Mouse (Mus musculus) limb, embryonic 13.5 days (tissue): ENCODE measurements around the gene Zfp322a. TPM values are rescaled to one million over a fixed set of nuclear protein-coding genes. Genes with fewer than 3 reads are reported as not detected.
"Not testable (repeated sequence)": the region's sequence is repeated elsewhere in the genome, so short reads cannot be mapped to it uniquely, and the experiment has no call there.

Experiments
- ATAC-seq: fragments of 200-750 bp; cut with Nextera tagmentation; 2 replicates; pipeline ENCODE4 v1.8.0; 2017; ENCODE audit warnings: low read depth, moderate number of reproducible peaks, moderate TSS enrichment; ENCODE audit not compliant: low FRiP score
- H3K27ac ChIP-seq: fragments of 300-500 bp; sonication (generic); 2 replicates; pipeline ENCODE4 v1.5.1; 2015; ENCODE audit warnings: inconsistent platforms, mild to moderate bottlenecking, moderate library complexity
- H3K27me3 ChIP-seq: fragments of 300-500 bp; sonication (generic); 2 replicates; pipeline ENCODE4 v1.6.1; 2015; ENCODE audit warnings: mild to moderate bottlenecking, inconsistent platforms
- H3K36me3 ChIP-seq: fragments of 300-500 bp; sonication (generic); 2 replicates; pipeline ENCODE4 v1.6.1; 2015; ENCODE audit warnings: inconsistent platforms, mild to moderate bottlenecking, moderate library complexity
- H3K4me1 ChIP-seq: fragments of 300-500 bp; sonication (generic); 2 replicates; pipeline ENCODE4 v1.6.1; 2015; ENCODE audit warnings: inconsistent platforms
- H3K4me2 ChIP-seq: fragments of 300-500 bp; sonication (generic); replicated peaks from 2 replicates; pipeline ENCODE4 v1.6.1; 2015; ENCODE audit warnings: inconsistent platforms, mild to moderate bottlenecking, moderate library complexity
- H3K4me3 ChIP-seq: fragments of 300-500 bp; sonication (generic); 2 replicates; pipeline ENCODE4 v1.5.1; 2015; ENCODE audit warnings: moderate library complexity, mild to moderate bottlenecking, inconsistent platforms
- H3K9ac ChIP-seq: fragments of 300-500 bp; sonication (generic); 2 replicates; pipeline ENCODE4 v1.6.1; 2015; ENCODE audit warnings: mild to moderate bottlenecking, inconsistent platforms
- H3K9me3 ChIP-seq: fragments of 300-500 bp; sonication (generic); 2 replicates; pipeline ENCODE4 v1.6.1; 2016; ENCODE audit warnings: inconsistent platforms
- WGBS: fragments of 180-500 bp; shearing (Covaris S2); methylation state at CpG from one replicate; pipeline ENCODE4 v1.1.7; 2015; 5-methylcytosine and 5-hydroxymethylcytosine counted together
- polyA plus RNA-seq: library from polyadenylated mRNA; unstranded; fragments of >200 nt; fragmentation: Nextera tagmentation; extraction: Ambion mirVana; gene quantifications from 2 replicates; pipeline ENCODE4 v1.2.1, GENCODE M21; 2015

Zfp322a gene
- polyA plus RNA-seq, result 65.0 and 70.3 TPM in 2 replicates

GRCm38 (mm10) chr13:23368583-23369420, at the start of gene Zfp322a:
Gene Zfp322a (minus strand): TSS chr13:23369208.
- Histone ChIP-seq H3K9me3 (no peaks in the 10 kb centered on the region), H3K9ac (peak within 1 kb of the TSS; percentile 85), H3K36me3 (peaks cover 12% of the 10 kb centered on the region; the same call in 1 of the 2 replicates), H3K27me3 (no peaks in the 10 kb centered on the region), H3K4me2 (peak within 1 kb of the TSS; percentile 80), H3K4me1 (peaks cover 30% of the 10 kb centered on the region), H3K27ac (peak within 1 kb of the TSS; percentile 94), H3K4me3 (peak within 1 kb of the TSS; percentile 75)
- WGBS, result under 1% methylated on average over 55 of the region's 55 CpGs
- peak; percentile 100 for ATAC-seq

- Histone ChIP-seq H3K36me3 (peaks cover 2% of the 10 kb centered on the region; the same call in 1 of the 2 replicates), H3K4me3 (peak overlapping the region; percentile 40), H3K9ac (0 out of 2 replicates have a peak overlapping the region, but pooled peaks have one; percentile 14), H3K9me3 (no peaks in the 10 kb centered on the region), H3K27me3 (peaks cover 36% of the 10 kb centered on the region), H3K4me2 (peak overlapping the region; percentile 65), H3K4me1 (peaks cover 9% of the 10 kb centered on the region), H3K27ac (no peak overlapping the region)
- ATAC-seq, result peak; percentile 15; the same call in 1 of the 2 replicates
- WGBS, result 3% methylated on average over 28 of the region's 28 CpGs
Observed at GRCm38 (mm10) chr13:23412630-23413521, 43.9 kb upstream of the Zfp322a start.

- H3K27ac ChIP-seq, result no peak overlapping the region
- peaks cover 9% of the 10 kb centered on the region for H3K4me1 ChIP-seq
- no peak for ATAC-seq
- H3K27me3 ChIP-seq, result peaks cover 36% of the 10 kb centered on the region
- H3K4me2 ChIP-seq, result peak overlapping the region; percentile 65
- no peaks in the 10 kb centered on the region for H3K36me3 ChIP-seq
- no peaks in the 10 kb centered on the region for H3K9me3 ChIP-seq
- peak overlapping the region; percentile 40 for H3K4me3 ChIP-seq
- H3K9ac ChIP-seq, result 0 out of 2 replicates have a peak overlapping the region, but pooled peaks have one; percentile 14
- under 1% methylated on average over 20 of the region's 20 CpGs for WGBS
Observed at GRCm38 (mm10) chr13:23412211-23412629, 43.2 kb upstream of the Zfp322a start.

- peaks cover 9% of the 10 kb centered on the region for H3K4me1 ChIP-seq
- peak overlapping the region; percentile 40 for H3K4me3 ChIP-seq
- WGBS, result 4% methylated on average over 29 of the region's 29 CpGs
- peak overlapping the region; percentile 65 for H3K4me2 ChIP-seq
- no peak for ATAC-seq
- no peak overlapping the region for H3K27ac ChIP-seq
- no peaks in the 10 kb centered on the region for H3K9me3 ChIP-seq
- 0 out of 2 replicates have a peak overlapping the region, but pooled peaks have one; percentile 14 for H3K9ac ChIP-seq
- H3K27me3 ChIP-seq, result peaks cover 38% of the 10 kb centered on the region
- H3K36me3 ChIP-seq, result no peaks in the 10 kb centered on the region
Observed at GRCm38 (mm10) chr13:23411311-23412210, 42.6 kb upstream of the Zfp322a start.

GRCm38 (mm10) chr13:23410632-23411031, 41.6 kb upstream of the Zfp322a start:
- H3K4me1 ChIP-seq, result peaks cover 9% of the 10 kb centered on the region
- H3K27ac ChIP-seq, result no peak overlapping the region
- no peak overlapping the region for H3K4me2 ChIP-seq
- no peak for ATAC-seq
- no peak overlapping the region for H3K9ac ChIP-seq
- WGBS, result 71% methylated on average over 9 of the region's 9 CpGs
- H3K27me3 ChIP-seq, result peaks cover 38% of the 10 kb centered on the region
- no peaks in the 10 kb centered on the region for H3K36me3 ChIP-seq
- H3K9me3 ChIP-seq, result no peaks in the 10 kb centered on the region
- H3K4me3 ChIP-seq, result no peak overlapping the region

- WGBS, result 11% methylated on average over 2 of the region's 2 CpGs
- ATAC-seq, result no peak
- Histone ChIP-seq H3K9me3 (no peaks in the 10 kb centered on the region), H3K9ac (no peak overlapping the region), H3K27me3 (peaks cover 36% of the 10 kb centered on the region), H3K4me1 (peaks cover 8% of the 10 kb centered on the region; the same call in 1 of the 2 replicates), H3K27ac (no peak overlapping the region), H3K4me2 (no peak overlapping the region), H3K4me3 (no peak overlapping the region), H3K36me3 (no peaks in the 10 kb centered on the region)
Observed at GRCm38 (mm10) chr13:23402626-23403025, 33.6 kb upstream of the Zfp322a start.

GRCm38 (mm10) chr13:23401683-23402527, 32.9 kb upstream of the Zfp322a start:
- peak overlapping the region; percentile 59 for H3K9ac ChIP-seq
- peak; percentile 77 for ATAC-seq
- H3K27me3 ChIP-seq, result peaks cover 40% of the 10 kb centered on the region
- peaks cover 8% of the 10 kb centered on the region; the same call in 1 of the 2 replicates for H3K4me1 ChIP-seq
- H3K9me3 ChIP-seq, result no peaks in the 10 kb centered on the region
- WGBS, result 2% methylated on average over 19 of the region's 19 CpGs
- H3K4me3 ChIP-seq, result peak overlapping the region; percentile 40
- H3K27ac ChIP-seq, result no peak overlapping the region
- no peaks in the 10 kb centered on the region for H3K36me3 ChIP-seq
- peak overlapping the region; percentile 65 for H3K4me2 ChIP-seq

- Histone ChIP-seq H3K27ac (no peak overlapping the region), H3K4me2 (peak overlapping the region; percentile 65), H3K9me3 (no peaks in the 10 kb centered on the region), H3K4me3 (peak overlapping the region; percentile 40), H3K27me3 (peaks cover 46% of the 10 kb centered on the region), H3K4me1 (peaks cover 8% of the 10 kb centered on the region), H3K36me3 (no peaks in the 10 kb centered on the region), H3K9ac (no peak overlapping the region)
- ATAC-seq, result no peak
- 7% methylated on average over 24 of the region's 24 CpGs for WGBS
Observed at GRCm38 (mm10) chr13:23400771-23401682, 32.0 kb upstream of the Zfp322a start.

- H3K27ac ChIP-seq, H3K36me3 ChIP-seq, ATAC-seq, H3K9ac ChIP-seq, H3K9me3 ChIP-seq, H3K4me1 ChIP-seq: not testable (repeated sequence)
- WGBS, result 10% methylated on average over 14 of the region's 14 CpGs
- H3K27me3 ChIP-seq, result peaks cover 66% of the 10 kb centered on the region
- peak overlapping the region; percentile 49; the same call in 1 of the 2 replicates for H3K4me3 ChIP-seq
- peak overlapping the region; percentile 77 for H3K4me2 ChIP-seq
Observed at GRCm38 (mm10) chr13:23396913-23397312, 27.9 kb upstream of the Zfp322a start.
